Mouse (Mus musculus): ENCODE results near the gene Zfp810. TPM values are rescaled to one million over a fixed set of nuclear protein-coding genes. Genes with fewer than 3 reads are reported as not detected.
A peak's percentile ranks its signal among the peaks of the same experiment; 100 is the strongest.

The Zfp810 gene
- total RNA-seq, 2 experiments from 2014 or later = 5.3 to 8.3 TPM

- no peak for DNase-seq
Measured at GRCm38 (mm10) chr9:22260092-22260422, 47.4 kb downstream of the Zfp810 start.

DNA sequence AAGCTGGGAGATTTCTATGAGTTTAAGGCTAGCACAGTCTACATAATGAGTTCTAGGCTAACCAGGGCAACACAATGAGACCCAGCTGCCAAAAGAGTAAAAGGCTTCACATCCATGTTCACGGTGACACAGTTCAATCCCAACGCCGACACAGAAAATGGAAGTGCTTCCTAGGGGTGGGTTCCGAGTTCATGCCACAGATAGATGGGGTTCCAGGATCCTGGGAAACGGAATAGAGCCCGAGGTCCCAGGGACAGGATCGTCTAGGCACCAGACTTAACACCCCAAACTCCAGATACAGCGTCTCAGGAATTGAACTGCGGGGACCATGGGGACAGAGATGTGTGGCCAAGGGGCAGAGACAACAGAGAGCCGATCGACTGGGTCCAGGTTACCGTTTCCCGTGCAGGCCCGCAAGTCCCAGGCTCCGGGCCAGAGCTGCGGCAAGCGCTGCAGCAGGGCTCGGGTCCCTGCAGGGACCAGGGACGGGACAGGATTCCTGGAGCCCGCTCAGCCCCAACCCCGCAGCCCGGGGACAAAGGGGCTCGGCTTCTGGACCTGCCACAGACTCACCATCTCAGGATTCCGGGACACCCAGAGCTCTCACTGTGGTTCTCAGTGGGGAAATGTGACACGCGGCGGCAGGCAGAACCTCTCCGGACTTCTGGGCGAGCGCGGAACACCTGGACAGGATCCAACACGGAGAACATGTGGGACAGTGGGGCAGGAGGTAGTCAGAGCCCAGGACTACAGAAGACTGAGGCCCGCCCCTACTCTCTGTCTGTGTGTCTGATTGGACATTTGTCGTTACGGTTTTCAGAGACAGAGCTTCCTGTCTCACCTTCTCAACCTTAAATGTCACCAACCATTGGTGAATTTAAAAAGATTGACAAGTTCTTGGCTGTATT is 48.0 kb downstream of the Zfp810 start, which contains the start of gene Zfp599:
TSS of gene Zfp599 (minus strand) at position 712 of the 908 bp plus-strand sequence.
- peak; percentile 77 to 79 for DNase-seq

GRCm38 (mm10) chr9:22258784-22259183 is 48.7 kb downstream of the Zfp810 start:
- no peak for DNase-seq

DNA sequence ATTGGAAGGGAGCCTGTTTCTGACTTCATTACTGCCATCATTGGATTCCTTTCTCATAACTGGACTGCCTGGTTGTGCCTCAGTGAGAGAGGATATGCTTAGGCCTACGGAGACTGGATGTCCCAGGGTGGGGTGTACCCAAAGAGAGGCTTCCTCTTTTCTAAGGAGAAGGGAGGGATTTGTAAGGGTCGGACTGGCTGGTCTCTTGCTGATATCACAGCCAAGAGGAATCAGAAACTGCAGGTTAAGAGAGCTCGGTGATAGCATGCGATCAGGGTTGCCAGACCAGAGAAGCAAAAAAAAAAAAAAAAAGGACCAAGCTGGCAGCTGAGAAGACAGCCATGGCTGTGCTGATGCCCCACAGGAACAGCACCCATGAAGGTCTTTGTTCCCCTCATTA is 50.9 kb downstream of the Zfp810 start:
- no peak for DNase-seq

GRCm38 (mm10) chr9:22244242-22244641 is 63.2 kb downstream of the Zfp810 start:
- no peak for DNase-seq

GRCm38 (mm10) chr9:22240001-22240400 is 67.4 kb downstream of the Zfp810 start:
- no peak for DNase-seq

DNA sequence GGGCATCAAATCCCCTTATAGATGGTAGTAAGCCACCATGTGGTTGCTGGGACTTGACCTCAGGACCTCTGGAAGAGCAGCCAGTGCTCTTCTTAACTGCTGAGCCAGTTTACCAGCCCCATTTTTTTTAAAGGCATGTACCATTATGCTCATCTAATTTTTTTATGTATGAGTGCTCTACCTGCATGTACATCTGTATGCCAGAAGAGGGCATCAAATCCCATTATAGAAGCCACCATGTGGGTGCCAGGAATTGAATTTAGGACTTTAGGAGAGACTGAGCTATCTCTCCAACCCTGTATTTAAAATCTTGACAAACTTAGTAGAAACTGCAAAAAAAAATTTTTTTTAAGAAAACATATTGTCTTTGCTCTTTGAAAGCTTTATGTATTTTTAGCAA is 76.9 kb downstream of the Zfp810 start:
- DNase-seq = no peak

DNA sequence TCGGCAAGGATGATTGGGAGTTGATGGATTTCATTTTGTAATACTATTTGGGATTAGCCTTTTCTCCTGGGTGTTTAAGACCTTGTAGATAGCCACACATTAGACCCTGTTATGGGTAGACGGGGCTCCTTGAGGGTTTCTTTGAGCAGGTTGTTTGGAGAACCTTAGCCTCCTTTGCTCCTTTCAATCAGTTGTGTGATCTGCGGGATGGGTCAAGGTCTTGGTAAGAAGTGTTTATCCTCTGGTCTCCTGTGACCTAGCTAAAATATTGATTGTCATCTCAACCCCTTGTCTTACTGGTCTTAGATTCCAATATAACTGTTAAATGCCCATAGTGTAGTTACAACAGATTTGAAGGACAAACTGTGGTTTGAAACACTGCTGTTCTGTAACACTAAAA is 77.4 kb downstream of the Zfp810 start:
- no peak for DNase-seq

DNA sequence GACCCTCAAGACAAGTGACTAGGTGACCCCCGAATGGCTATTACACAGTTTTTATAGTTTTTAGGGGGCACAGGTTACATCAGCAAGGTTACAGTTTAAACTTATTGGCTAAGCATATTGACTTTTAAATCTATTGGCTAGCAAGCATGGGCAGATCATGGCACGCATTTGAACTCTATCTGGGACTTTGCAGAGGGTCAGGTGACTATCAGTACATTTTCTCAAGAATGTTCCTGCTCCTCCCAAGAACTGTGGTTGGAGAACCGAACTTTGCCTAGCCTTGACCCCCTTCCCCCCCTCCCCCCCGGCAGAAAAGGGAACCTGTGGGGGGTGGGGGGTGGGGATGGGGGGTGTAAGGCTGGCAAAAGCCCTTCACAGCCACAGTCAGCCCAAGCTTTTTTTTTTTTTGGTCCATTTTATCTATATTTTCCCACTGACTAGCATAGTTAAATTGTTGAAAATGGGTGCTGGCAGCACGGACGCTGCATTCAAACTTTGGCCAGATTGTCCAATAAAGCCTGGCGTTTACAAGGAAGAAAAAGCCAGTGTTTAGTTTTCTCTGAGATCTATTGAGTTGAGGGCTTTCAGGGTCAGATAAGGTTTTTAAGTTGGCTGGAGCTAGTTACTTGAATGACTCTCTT is 77.9 kb downstream of the Zfp810 start:
- no peak for DNase-seq

DNA sequence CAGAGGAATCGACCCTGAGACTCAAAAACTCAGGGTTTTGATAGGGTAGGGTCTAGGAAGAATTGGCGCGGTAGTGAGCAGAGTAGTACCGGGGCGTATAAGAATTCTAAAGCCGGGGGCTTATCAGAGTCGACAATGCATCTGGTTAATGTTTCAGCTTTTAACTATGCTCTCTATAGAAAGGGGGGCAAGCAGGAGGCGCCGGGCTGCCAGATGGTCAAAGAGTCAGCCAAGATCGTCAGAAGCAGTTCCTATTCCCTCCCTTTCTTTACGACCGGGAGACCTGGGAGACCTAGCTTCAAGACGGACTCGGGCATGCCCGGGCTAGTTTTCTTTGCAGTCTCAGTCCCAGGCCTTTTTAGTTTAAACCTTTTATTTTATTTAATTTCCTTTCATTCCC is 80.6 kb downstream of the Zfp810 start:
- DNase-seq = peak in 1 of 2 experiments; percentile 18

Other genes with a start within 250 kb of the Zfp810 start
- gene Gm49318, start 236.4 kb downstream of the Zfp810 start, total RNA-seq (2021) = under 1 TPM in 1 of 2 experiments, not detected in 1; 0.56 TPM
- 10 to 100 TPM; 10.2 to 10.3 TPM for gene Zfp653, start 236.3 kb downstream of the Zfp810 start, total RNA-seq (2021)
- gene Ecsit, start 222.2 kb downstream of the Zfp810 start, total RNA-seq (2021) = 10 to 100 TPM; 51.6 to 63.7 TPM
- 1 to 10 TPM; 1.5 TPM for gene Cnn1, start 208.4 kb downstream of the Zfp810 start, total RNA-seq (2021)
- 10 to 100 TPM; 73.7 to 78.1 TPM for gene Elof1, start 190.5 kb downstream of the Zfp810 start, total RNA-seq (2021)
- gene Acp5, start 171.9 kb downstream of the Zfp810 start, total RNA-seq (2021) = 10 to 100 TPM; 43.2 to 67.9 TPM
- gene Pigyl, start 150.8 kb downstream of the Zfp810 start, total RNA-seq (2021) = 10 to 100 TPM; 50.3 to 59.1 TPM
- 1 to 10 TPM; 2.7 to 4.3 TPM for gene Zfp872, start 119.6 kb downstream of the Zfp810 start, total RNA-seq (2021)
- 10 to 100 TPM; 36.9 to 45.3 TPM for gene Zfp809, start 81.9 kb downstream of the Zfp810 start, total RNA-seq (2021)
- under 1 TPM; 0.69 to 0.73 TPM for gene Zfp599, start 47.8 kb downstream of the Zfp810 start, total RNA-seq (2021)
- 1 to 10 TPM; 6.5 to 6.7 TPM for gene Anln, start 81.5 kb upstream of the Zfp810 start, total RNA-seq (2021)
- 1 to 10 TPM; 6.6 TPM for gene 9530077C05Rik, start 103.9 kb upstream of the Zfp810 start, total RNA-seq (2021)
- gene Gm17545, start 146.6 kb upstream of the Zfp810 start, total RNA-seq (2021) = not detected
- gene Rp9, start 162.1 kb upstream of the Zfp810 start, total RNA-seq (2021) = 10 to 100 TPM; 29.0 to 42.6 TPM
- gene Bbs9, start 168.1 kb upstream of the Zfp810 start, total RNA-seq (2021) = 10 to 100 TPM; 13.2 to 13.4 TPM